In the genomic region with DNA sequence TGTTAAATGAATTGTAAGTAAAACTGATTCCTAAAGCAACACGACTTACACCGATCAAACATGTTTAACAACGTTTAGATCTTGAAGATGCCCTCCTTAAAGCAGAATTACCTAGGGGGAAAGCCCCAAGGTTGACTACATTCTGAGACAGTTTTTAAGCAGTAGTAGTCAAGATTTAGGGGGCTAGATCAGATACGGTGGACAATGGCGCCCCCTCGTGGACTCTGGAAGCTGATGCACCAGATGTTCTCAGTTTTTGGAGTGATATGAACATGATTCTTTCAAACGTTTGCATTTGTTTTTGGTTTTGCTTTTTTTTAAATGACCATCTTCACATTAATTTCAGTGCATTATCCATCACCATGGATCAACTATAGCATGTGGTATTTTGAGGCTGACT, we compare ENCODE assay signal across 8 mouse cellular contexts. TPM values are rescaled to one million over a fixed set of nuclear protein-coding genes. Genes with fewer than 3 reads are reported as not detected.
DNase-seq lines count a peak whose midpoint lies in the region; ATAC-seq and TF ChIP-seq lines count a peak whose summit lies in the region.

No protein-coding gene starts in this region.

- TF ChIP-seq CTCF in G1E (IDR thresholded peaks at IDR 0.05; ENCODE audit: low read depth, low read length) = peak; percentile 18; the same call in 1 of the 2 replicates
- peak; percentile 86 for TF ChIP-seq CTCF in lung, adult 2 months (IDR thresholded peaks at IDR 0.05; ENCODE audit: insufficient read depth, low read length)

- H3K9me3 ChIP-seq in G1E (replicated peaks) = peaks cover 67% of the 10 kb centered on the region

- no peak for TF ChIP-seq POLR2A in lung, adult 2 months (IDR thresholded peaks at IDR 0.05; ENCODE audit: borderline replicate concordance, extremely low read depth, low read depth, low read length)

- no peak overlapping the region for H3K4me3 ChIP-seq in G1E (ENCODE audit: low read depth, low read length)
- H3K4me3 ChIP-seq in lung, adult 2 months (replicated peaks; ENCODE audit: extremely low read depth, low read depth, low read length) = no peak overlapping the region

- no peaks in the 10 kb centered on the region for H3K4me1 ChIP-seq in G1E (ENCODE audit: insufficient read depth, low read depth, low read length)
- H3K4me1 ChIP-seq in lung, adult 2 months (ENCODE audit: control insufficient read depth, insufficient read depth, low read length) = no peaks in the 10 kb centered on the region; the same call in 1 of the 2 replicates

- no peaks in the 10 kb centered on the region for H3K36me3 ChIP-seq in G1E (replicated peaks)

- DNase-seq in 3T3-L1 (ENCODE audit: low read depth, low spot score) = peak; percentile 86
- DNase-seq in G1E (ENCODE audit: low spot score) = no peak
- DNase-seq in forelimb bud, embryonic 11.5 days (ENCODE audit: low read depth, low spot score) = peak; percentile 72
- DNase-seq in kidney, postnatal 14 days = peak; percentile 74
- peak; percentile 66 for DNase-seq in lung, adult 2 months
- peak; percentile 86 for DNase-seq in retina, embryonic 14.5 days (ENCODE audit: low spot score)
- DNase-seq in thymus, postnatal 25 days = peak; percentile 72

- H3K27me3 ChIP-seq in G1E (ENCODE audit: insufficient read depth, low read length) = no peaks in the 10 kb centered on the region

- ATAC-seq in G1E (ENCODE audit: extremely low read depth, insufficient number of reproducible peaks, low FRiP score, poor library complexity, severe bottlenecking) = no peak
- ATAC-seq in cerebellum, adult (ENCODE audit: insufficient number of reproducible peaks, low FRiP score, low TSS enrichment) = peak; percentile 49; the same call in 1 of the 2 replicates

- WGBS in lung, adult 2 months = 11% methylated on average over 7 of the region's 7 CpGs

RNA-seq across cellular contexts. Expression of a gene that starts 24.8 kb away (rescaled TPM):
- total RNA-seq in G1E (2014; fragmentation: Nextera tagmentation) (not detected in 2 replicates), G1E (2017) (under 0.01 and 0.11 TPM in 2 replicates)
- polyA plus RNA-seq in G1E (2012) = not detected in 2 replicates
- polyA plus RNA-seq in lung, adult 2 months (2012; rRNA removed) = 9.1 and 13.5 TPM in 2 replicates

RNA-seq across cellular contexts. Expression of a gene that starts 51.8 kb away (rescaled TPM):
- total RNA-seq in G1E (2014; fragmentation: Nextera tagmentation) = not detected in 2 replicates
- 0.06 and 0.16 TPM in 2 replicates for total RNA-seq in G1E (2017)
- polyA plus RNA-seq in G1E (2012) = not detected in 2 replicates
- 24.5 and 38.7 TPM in 2 replicates for polyA plus RNA-seq in lung, adult 2 months (2012; rRNA removed)

RNA-seq across cellular contexts. Expression of a gene that starts 58.0 kb away (rescaled TPM):
- total RNA-seq in G1E (2014; fragmentation: Nextera tagmentation) (not detected in 2 replicates), G1E (2017) (0.06 and 0.27 TPM in 2 replicates)
- polyA plus RNA-seq in G1E (2012) = not detected in 2 replicates
- polyA plus RNA-seq in lung, adult 2 months (2012; rRNA removed) = 82.3 and 122 TPM in 2 replicates

Comparison
In these comparisons a context has a peak if more than half of its experiments do, and no peak if none do; other contexts are left out.
1. RNA of a gene that starts 24.8 kb away (polyA plus RNA-seq): 9.1 to 13.5 TPM in lung, adult 2 months; not detected in G1E; every median in the first group is over 10 times any median in the second.
2. RNA of a gene that starts 51.8 kb away (polyA plus RNA-seq): 24.5 to 38.7 TPM in lung, adult 2 months; not detected in G1E; every median in the first group is over 10 times any median in the second.
3. RNA of a gene that starts 58.0 kb away (polyA plus RNA-seq): 82.3 to 122 TPM in lung, adult 2 months; not detected in G1E; every median in the first group is over 10 times any median in the second.